Mouse (Mus musculus): ENCODE measurements around the gene Slc9a1. TPM values are rescaled to one million over a fixed set of nuclear protein-coding genes. Genes with fewer than 3 reads are reported as not detected.
A peak's percentile ranks its signal among the peaks of the same experiment; 100 is the strongest.

The Slc9a1 gene
- polyA plus RNA-seq (2015; fragmentation: Nextera tagmentation; extraction: Ambion mirVana), result 7.6 and 8.3 TPM in 2 replicates

DNA sequence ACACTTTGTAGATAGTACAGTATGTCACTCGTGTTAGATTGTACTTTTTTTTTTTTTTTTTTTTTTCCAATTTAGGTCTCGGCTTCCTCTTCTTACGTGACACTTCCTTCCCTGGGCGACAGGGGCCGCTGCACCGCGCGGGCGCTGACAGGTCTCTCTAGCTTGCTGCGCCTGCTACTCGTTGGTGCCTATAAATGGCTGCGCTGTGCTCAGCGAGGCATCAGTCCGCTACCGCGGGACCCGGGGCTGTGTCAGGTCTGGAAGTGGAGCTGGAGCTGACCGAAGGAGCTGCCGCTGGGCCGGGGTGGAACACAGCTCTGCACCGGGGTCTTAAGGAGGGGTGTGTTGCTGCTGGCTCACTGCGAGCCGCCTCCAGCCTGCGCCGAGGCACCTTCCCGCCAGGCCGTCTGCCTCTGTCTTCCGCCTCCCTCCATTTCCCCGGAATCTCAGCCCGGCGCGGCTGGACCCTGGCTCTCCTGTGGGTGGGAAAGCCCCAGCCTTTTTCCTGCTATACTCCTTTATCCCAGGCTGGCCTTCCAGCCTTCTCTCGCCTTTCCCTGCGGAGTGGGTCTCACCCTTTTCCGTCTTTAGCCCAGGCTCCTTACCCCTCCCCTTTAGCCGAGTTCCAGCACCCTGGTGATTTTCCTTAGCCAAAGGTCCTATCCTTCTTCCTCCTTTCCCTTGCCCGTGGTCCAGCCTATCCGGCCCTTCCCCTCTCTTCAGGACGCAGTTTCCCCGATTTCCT is at the start of gene Slc9a1:
Gene Slc9a1 (plus strand): TSS at position 154 of the 745 bp plus-strand sequence.
- Histone ChIP-seq H3K4me2 (peak within 1 kb of the TSS; percentile 67), H3K27ac (peak within 1 kb of the TSS; percentile 87), H3K4me3 (peak within 1 kb of the TSS; percentile 90), H3K9ac (peak within 1 kb of the TSS; percentile 90), H3K36me3 (no peaks in the 10 kb centered on the region), H3K9me3 (no peaks in the 10 kb centered on the region), H3K27me3 (no peaks in the 10 kb centered on the region), H3K4me1 (peaks cover 35% of the 10 kb centered on the region)
- peak; percentile 94 for ATAC-seq (ENCODE audit: borderline replicate concordance, extremely low read depth, low FRiP score, low TSS enrichment)
- WGBS, result under 1% methylated on average over 40 of the region's 40 CpGs

DNA sequence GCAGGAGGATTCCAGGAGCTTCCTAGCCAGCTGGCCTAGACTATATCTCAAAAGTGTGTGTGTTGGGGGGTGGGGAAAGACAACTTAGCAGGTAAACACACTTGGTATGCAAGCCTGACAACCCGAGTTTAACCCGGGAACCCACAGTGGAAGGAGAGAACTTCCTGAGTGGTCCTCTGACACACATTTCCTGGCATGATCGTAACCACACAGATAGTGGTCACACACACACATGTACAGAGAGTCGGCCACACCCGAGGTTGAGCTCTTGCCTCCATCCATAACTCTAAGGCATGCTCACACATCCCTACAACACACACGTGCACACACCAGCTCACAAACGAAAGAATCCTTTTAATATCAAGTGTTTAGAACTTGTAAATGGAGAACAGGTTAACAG is 41.4 kb upstream of the Slc9a1 start:
- no peak overlapping the region for H3K4me3 ChIP-seq
- H3K27ac ChIP-seq, result no peak overlapping the region
- H3K36me3 ChIP-seq, result no peaks in the 10 kb centered on the region
- WGBS, result 59% methylated on average over 7 of the region's 7 CpGs
- H3K9ac ChIP-seq, result no peak overlapping the region
- no peaks in the 10 kb centered on the region for H3K27me3 ChIP-seq
- no peak overlapping the region for H3K4me2 ChIP-seq
- no peak for ATAC-seq (ENCODE audit: borderline replicate concordance, extremely low read depth, low FRiP score, low TSS enrichment)
- no peaks in the 10 kb centered on the region for H3K4me1 ChIP-seq
- no peaks in the 10 kb centered on the region for H3K9me3 ChIP-seq

DNA sequence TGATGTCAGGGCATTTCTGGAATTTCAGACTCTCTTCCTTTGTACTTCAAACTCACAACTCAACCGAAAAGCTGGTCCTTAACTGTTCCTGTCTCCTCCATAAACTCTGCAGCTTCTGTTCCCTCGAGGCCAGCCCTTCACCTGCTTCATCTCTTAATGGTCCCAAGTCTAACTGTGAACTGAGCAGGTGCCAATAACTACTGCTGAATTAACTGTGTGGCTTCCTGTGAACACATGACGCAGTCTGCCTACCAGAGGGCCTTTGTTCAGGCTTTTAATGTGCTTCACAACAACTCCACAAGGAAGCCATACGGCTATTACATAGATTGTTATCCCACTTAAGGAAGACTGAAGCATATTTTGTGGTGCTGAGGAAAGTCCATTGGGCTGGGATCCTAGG is 39.2 kb upstream of the Slc9a1 start:
- no peak overlapping the region for H3K4me2 ChIP-seq
- H3K36me3 ChIP-seq, result no peaks in the 10 kb centered on the region
- whole genome bisulfite sequencing, result 78% methylated on average over 4 of the region's 4 CpGs
- no peaks in the 10 kb centered on the region for H3K9me3 ChIP-seq
- no peak overlapping the region for H3K4me3 ChIP-seq
- H3K9ac ChIP-seq, result no peak overlapping the region
- no peak for ATAC-seq (ENCODE audit: borderline replicate concordance, extremely low read depth, low FRiP score, low TSS enrichment)
- H3K27ac ChIP-seq, result no peak overlapping the region
- H3K4me1 ChIP-seq, result no peaks in the 10 kb centered on the region
- H3K27me3 ChIP-seq, result no peaks in the 10 kb centered on the region

GRCm38 (mm10) chr4:133333306-133333705 is 36.2 kb upstream of the Slc9a1 start:
- H3K27ac ChIP-seq, result no peak overlapping the region
- 61% methylated on average over 6 of the region's 6 CpGs for WGBS
- no peaks in the 10 kb centered on the region for H3K36me3 ChIP-seq
- no peaks in the 10 kb centered on the region for H3K9me3 ChIP-seq
- no peak overlapping the region for H3K9ac ChIP-seq
- no peak overlapping the region for H3K4me3 ChIP-seq
- no peak overlapping the region for H3K4me2 ChIP-seq
- no peak for ATAC-seq (ENCODE audit: borderline replicate concordance, extremely low read depth, low FRiP score, low TSS enrichment)
- H3K27me3 ChIP-seq, result no peaks in the 10 kb centered on the region
- peaks cover 6% of the 10 kb centered on the region; the same call in 1 of the 2 replicates for H3K4me1 ChIP-seq

- Histone ChIP-seq H3K4me1 (peaks cover 6% of the 10 kb centered on the region; the same call in 1 of the 2 replicates), H3K4me3 (peak overlapping the region; percentile 78), H3K27me3 (0 out of 2 replicates have a peak, but pooled peaks cover 3% of the 10 kb centered on the region), H3K36me3 (no peaks in the 10 kb centered on the region), H3K27ac (no peak overlapping the region), H3K4me2 (peak overlapping the region; percentile 92), H3K9me3 (no peaks in the 10 kb centered on the region), H3K9ac (peak overlapping the region; percentile 89)
- no peak for ATAC-seq (ENCODE audit: borderline replicate concordance, extremely low read depth, low FRiP score, low TSS enrichment)
- WGBS, result 6% methylated on average over 14 of the region's 14 CpGs
Observed at GRCm38 (mm10) chr4:133337833-133338520, 31.5 kb upstream of the Slc9a1 start.

GRCm38 (mm10) chr4:133338521-133339095 is 30.9 kb upstream of the Slc9a1 start:
- peak overlapping the region; percentile 78 for H3K4me3 ChIP-seq
- peak overlapping the region; percentile 73 for H3K27ac ChIP-seq
- peaks cover 6% of the 10 kb centered on the region; the same call in 1 of the 2 replicates for H3K4me1 ChIP-seq
- no peaks in the 10 kb centered on the region for H3K9me3 ChIP-seq
- under 1% methylated on average over 38 of the region's 39 CpGs for WGBS
- H3K27me3 ChIP-seq, result 0 out of 2 replicates have a peak, but pooled peaks cover 3% of the 10 kb centered on the region
- H3K9ac ChIP-seq, result peak overlapping the region; percentile 89
- H3K36me3 ChIP-seq, result no peaks in the 10 kb centered on the region
- peak; percentile 40 for ATAC-seq (ENCODE audit: borderline replicate concordance, extremely low read depth, low FRiP score, low TSS enrichment)
- peak overlapping the region; percentile 92 for H3K4me2 ChIP-seq

- Histone ChIP-seq H3K9ac (peak overlapping the region; percentile 89), H3K4me1 (peaks cover 6% of the 10 kb centered on the region; the same call in 1 of the 2 replicates), H3K36me3 (no peaks in the 10 kb centered on the region), H3K4me2 (peak overlapping the region; percentile 92), H3K27me3 (0 out of 2 replicates have a peak, but pooled peaks cover 3% of the 10 kb centered on the region), H3K27ac (peak overlapping the region; percentile 73), H3K9me3 (no peaks in the 10 kb centered on the region), H3K4me3 (peak overlapping the region; percentile 78)
- WGBS, result under 1% methylated on average over 59 of the region's 60 CpGs
- peak; percentile 97 for ATAC-seq (ENCODE audit: borderline replicate concordance, extremely low read depth, low FRiP score, low TSS enrichment)
Observed at GRCm38 (mm10) chr4:133339148-133339749, 30.3 kb upstream of the Slc9a1 start.

DNA sequence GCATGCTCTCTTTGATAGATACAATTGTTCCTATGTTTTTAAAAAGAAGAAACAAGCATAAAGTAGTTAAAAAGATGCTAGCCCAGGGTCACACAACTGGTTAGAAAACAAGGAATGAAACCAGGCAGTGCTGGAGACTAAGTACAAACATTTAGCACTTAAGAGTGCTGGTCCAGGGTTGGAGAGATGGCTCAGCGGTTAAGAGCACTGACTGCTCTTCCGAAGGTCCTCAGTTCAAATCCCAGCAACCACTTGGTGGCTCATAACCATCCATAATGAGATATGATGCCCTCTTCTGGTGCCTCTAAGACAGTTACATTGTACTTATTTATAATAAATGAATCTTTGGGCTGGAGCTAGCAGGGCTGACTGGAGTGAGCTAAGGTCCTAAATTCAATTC is 29.3 kb upstream of the Slc9a1 start:
- ATAC-seq (ENCODE audit: borderline replicate concordance, extremely low read depth, low FRiP score, low TSS enrichment), result no peak

GRCm38 (mm10) chr4:133344112-133344511 is 25.4 kb upstream of the Slc9a1 start:
- Histone ChIP-seq H3K36me3 (no peaks in the 10 kb centered on the region), H3K4me1 (no peaks in the 10 kb centered on the region), H3K27ac (no peak overlapping the region), H3K9me3 (no peaks in the 10 kb centered on the region), H3K27me3 (0 out of 2 replicates have a peak, but pooled peaks cover 3% of the 10 kb centered on the region), H3K4me3 (no peak overlapping the region), H3K9ac (no peak overlapping the region), H3K4me2 (no peak overlapping the region)
- no peak for ATAC-seq (ENCODE audit: borderline replicate concordance, extremely low read depth, low FRiP score, low TSS enrichment)
- 4% methylated on average over 4 of the region's 4 CpGs for WGBS

More for the DNA sequence above, 29.3 kb upstream of the Slc9a1 start:
- H3K27ac ChIP-seq, result no peak overlapping the region
- 0 out of 2 replicates have a peak, but pooled peaks cover 3% of the 10 kb centered on the region for H3K27me3 ChIP-seq
- 79% methylated on average over 2 of the region's 2 CpGs for WGBS
- H3K4me1 ChIP-seq, result peaks cover 6% of the 10 kb centered on the region; the same call in 1 of the 2 replicates
- H3K4me3 ChIP-seq, result no peak overlapping the region
- no peaks in the 10 kb centered on the region for H3K36me3 ChIP-seq
- no peaks in the 10 kb centered on the region for H3K9me3 ChIP-seq
- H3K4me2 ChIP-seq, result no peak overlapping the region
- H3K9ac ChIP-seq, result no peak overlapping the region

GRCm38 (mm10) chr4:133345702-133346101 is 23.8 kb upstream of the Slc9a1 start:
- Histone ChIP-seq H3K36me3 (no peaks in the 10 kb centered on the region), H3K27ac (no peak overlapping the region), H3K27me3 (0 out of 2 replicates have a peak, but pooled peaks cover 3% of the 10 kb centered on the region), H3K9ac (no peak overlapping the region), H3K4me3 (no peak overlapping the region), H3K9me3 (no peaks in the 10 kb centered on the region), H3K4me1 (no peaks in the 10 kb centered on the region), H3K4me2 (no peak overlapping the region)
- no peak for ATAC-seq (ENCODE audit: borderline replicate concordance, extremely low read depth, low FRiP score, low TSS enrichment)
- 79% methylated on average over 6 of the region's 6 CpGs for WGBS

GRCm38 (mm10) chr4:133346577-133346976 is 22.9 kb upstream of the Slc9a1 start:
- Histone ChIP-seq H3K4me3 (no peak overlapping the region), H3K27ac (no peak overlapping the region), H3K36me3 (no peaks in the 10 kb centered on the region), H3K9ac (no peak overlapping the region), H3K4me2 (no peak overlapping the region), H3K9me3 (no peaks in the 10 kb centered on the region), H3K27me3 (0 out of 2 replicates have a peak, but pooled peaks cover 3% of the 10 kb centered on the region), H3K4me1 (no peaks in the 10 kb centered on the region)
- no peak for ATAC-seq (ENCODE audit: borderline replicate concordance, extremely low read depth, low FRiP score, low TSS enrichment)
- WGBS, result 45% methylated on average over 4 of the region's 4 CpGs

All from lung, embryonic 15.5 days (tissue).